Mouse (Mus musculus) kidney, postnatal 0 days (tissue): ENCODE data around the gene Lrrk2. TPM values are rescaled to one million over a fixed set of nuclear protein-coding genes. Genes with fewer than 3 reads are reported as not detected.

Experiments used
- ATAC-seq: fragments of 200-750 bp; cut with Nextera tagmentation; replicated peaks from 2 replicates; pipeline ENCODE4 v1.8.0; 2017; ENCODE audit warnings: low read depth, moderate number of reproducible peaks, moderate TSS enrichment, moderate library complexity; ENCODE audit not compliant: low FRiP score
- DNase-seq: peaks from one replicate; pipeline ENCODE4 v3.0.0-alpha.2; 2016; ENCODE audit warnings: low spot score
- H3K27ac ChIP-seq: fragments of 300-500 bp; sonication (generic); 2 replicates; pipeline ENCODE4 v1.5.1; 2014; ENCODE audit warnings: mild to moderate bottlenecking
- H3K27me3 ChIP-seq: fragments of 300-500 bp; sonication (generic); 2 replicates; pipeline ENCODE4 v1.6.1; 2014; ENCODE audit warnings: low read length, mixed read lengths; ENCODE audit not compliant: insufficient read depth
- H3K36me3 ChIP-seq: fragments of 300-500 bp; sonication (generic); 2 replicates; pipeline ENCODE4 v1.6.1; 2014; ENCODE audit warnings: low read length, mixed read lengths; ENCODE audit not compliant: insufficient read depth
- H3K4me1 ChIP-seq: fragments of 300-500 bp; sonication (generic); replicated peaks from 2 replicates; pipeline ENCODE4 v1.6.1; 2014; ENCODE audit warnings: antibody characterized with exemption, low read length, mixed read lengths; ENCODE audit not compliant: insufficient read depth
- H3K4me2 ChIP-seq: fragments of 300-500 bp; sonication (generic); 2 replicates; pipeline ENCODE4 v1.6.1; 2014; ENCODE audit warnings: mild to moderate bottlenecking, low read length, moderate library complexity, mixed read lengths
- H3K4me3 ChIP-seq: fragments of 300-500 bp; sonication (generic); replicated peaks from 2 replicates; pipeline ENCODE4 v1.5.1; 2014; ENCODE audit warnings: low read depth, low read length
- H3K9ac ChIP-seq: fragments of 300-500 bp; sonication (generic); 2 replicates; pipeline ENCODE4 v1.6.1; 2014; ENCODE audit warnings: low read depth, low read length
- H3K9me3 ChIP-seq: fragments of 300-500 bp; sonication (generic); replicated peaks from 2 replicates; pipeline ENCODE4 v1.6.1; 2016; ENCODE audit warnings: low read length, inconsistent platforms, mixed read lengths
- CTCF ChIP-seq: IDR thresholded peaks from 2 replicates; pipeline ENCODE4 v1.5.1; 2016; ENCODE audit warnings: antibody characterized with exemption, low read depth, mild to moderate bottlenecking, moderate library complexity
- WGBS: fragments of 180-500 bp; shearing (Covaris S2); extraction: QIAGEN DNeasy Blood & Tissue Kit; methylation state at CpG from one replicate; pipeline ENCODE4 v1.1.7; 2014; 5-methylcytosine and 5-hydroxymethylcytosine counted together
- polyA plus RNA-seq: library from polyadenylated mRNA; unstranded; fragments of >200 nt; fragmentation: Nextera tagmentation; extraction: Ambion mirVana; gene quantifications from 2 replicates; pipeline ENCODE4 v1.2.1, GENCODE M21; 2015

Gene Lrrk2
- polyA plus RNA-seq, 1 experiment from 2014 or later, result 11.3 TPM

DNA sequence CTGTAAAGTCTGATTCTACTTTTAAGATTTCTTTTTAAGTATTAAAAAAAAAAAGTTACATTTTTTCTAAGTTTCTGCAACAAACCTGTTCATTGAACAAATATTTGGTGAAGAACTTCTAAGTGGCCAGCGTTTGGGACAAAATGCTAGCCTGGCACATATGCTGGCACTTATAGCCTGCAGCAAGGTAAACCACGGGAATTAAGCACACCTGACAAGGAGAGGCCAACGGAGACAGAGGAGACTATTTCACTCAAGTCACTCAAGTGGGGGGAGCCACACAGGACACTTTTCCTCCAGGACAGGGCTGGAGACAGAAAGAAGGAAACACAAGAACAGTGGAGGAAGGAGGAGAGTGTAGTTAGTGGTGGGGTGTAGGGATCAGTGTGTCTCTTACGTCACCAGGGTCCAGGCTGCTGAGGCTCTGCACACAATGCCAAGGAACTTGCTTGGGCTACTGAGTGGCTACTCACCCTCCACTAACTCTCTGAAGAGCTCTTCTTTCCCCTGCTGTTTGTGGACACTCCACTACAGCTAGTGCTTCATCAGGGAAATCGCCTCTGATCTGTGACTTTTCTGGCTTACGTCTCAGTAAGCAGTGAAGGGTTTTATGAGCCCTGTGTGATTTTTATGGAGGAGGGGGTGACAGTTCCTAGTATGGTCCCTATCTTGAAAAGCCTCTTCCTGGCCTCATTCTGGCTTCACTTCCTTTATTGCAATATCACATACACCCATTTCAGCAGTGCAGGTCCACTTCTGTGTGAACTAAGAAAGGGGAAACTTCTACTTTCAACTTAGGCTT lies 12.5 kb upstream of the Lrrk2 start:
- DNase-seq, result no peak
- Histone ChIP-seq H3K27ac (no peak overlapping the region), H3K27me3 (no peaks in the 10 kb centered on the region), H3K4me2 (no peak overlapping the region), H3K9me3 (no peaks in the 10 kb centered on the region), H3K4me3 (no peak overlapping the region), H3K4me1 (no peaks in the 10 kb centered on the region), H3K36me3 (no peaks in the 10 kb centered on the region), H3K9ac (no peak overlapping the region)
- 66% methylated on average over 6 of the region's 6 CpGs for WGBS
- TF ChIP-seq CTCF, result no peak
- ATAC-seq, result no peak

GRCm38 (mm10) chr15:91661079-91661369 lies 12.0 kb upstream of the Lrrk2 start:
- no peak for ATAC-seq
- Histone ChIP-seq H3K9ac (no peak overlapping the region), H3K27ac (no peak overlapping the region), H3K9me3 (no peaks in the 10 kb centered on the region), H3K4me1 (no peaks in the 10 kb centered on the region), H3K36me3 (no peaks in the 10 kb centered on the region), H3K27me3 (no peaks in the 10 kb centered on the region), H3K4me3 (no peak overlapping the region), H3K4me2 (no peak overlapping the region)
- no peak for DNase-seq
- WGBS, result 78% methylated on average over 6 of the region's 6 CpGs
- TF ChIP-seq CTCF, result no peak

GRCm38 (mm10) chr15:91664586-91665132 lies 8.3 kb upstream of the Lrrk2 start:
- Histone ChIP-seq H3K27ac (no peak overlapping the region), H3K9ac (no peak overlapping the region), H3K36me3 (no peaks in the 10 kb centered on the region), H3K4me3 (no peak overlapping the region), H3K4me1 (no peaks in the 10 kb centered on the region), H3K27me3 (no peaks in the 10 kb centered on the region), H3K4me2 (no peak overlapping the region), H3K9me3 (no peaks in the 10 kb centered on the region)
- no peak for TF ChIP-seq CTCF
- ATAC-seq, result no peak
- DNase-seq, result no peak
- 80% methylated on average over 10 of the region's 10 CpGs for WGBS

- Histone ChIP-seq H3K9me3 (no peaks in the 10 kb centered on the region), H3K36me3 (no peaks in the 10 kb centered on the region), H3K27ac (no peak overlapping the region), H3K9ac (no peak overlapping the region), H3K4me3 (no peak overlapping the region), H3K4me1 (no peaks in the 10 kb centered on the region), H3K4me2 (no peak overlapping the region), H3K27me3 (no peaks in the 10 kb centered on the region)
- ATAC-seq, result no peak
- no peak for TF ChIP-seq CTCF
- no peak for DNase-seq
- WGBS, result 84% methylated on average over 6 of the region's 6 CpGs
Observed at GRCm38 (mm10) chr15:91665530-91665929, 7.4 kb upstream of the Lrrk2 start.

DNA sequence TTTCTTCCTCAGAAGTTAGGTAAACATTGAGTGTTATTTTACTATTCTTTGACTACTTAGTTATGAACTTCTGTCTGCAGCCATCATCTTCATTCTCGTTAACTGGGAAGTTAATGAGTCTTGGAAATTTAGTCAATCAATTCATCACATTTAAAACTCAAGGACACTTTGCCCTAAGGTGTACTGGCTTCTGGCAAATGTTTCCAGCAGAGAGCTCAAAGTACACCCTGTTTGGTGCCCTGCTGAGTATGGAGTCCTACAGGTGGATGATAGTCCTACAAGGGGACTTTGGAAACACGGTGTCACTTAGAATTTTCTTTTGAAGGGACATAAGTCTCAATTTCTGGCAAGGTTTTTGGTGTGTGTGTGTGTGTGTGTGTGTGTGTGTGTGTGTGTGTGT lies 1.8 kb upstream of the Lrrk2 start:
- H3K36me3 ChIP-seq, result no peaks in the 10 kb centered on the region
- ATAC-seq, result peak; percentile 57
- no peak overlapping the region for H3K4me3 ChIP-seq
- H3K27me3 ChIP-seq, result no peaks in the 10 kb centered on the region
- no peaks in the 10 kb centered on the region for H3K9me3 ChIP-seq
- no peak overlapping the region for H3K9ac ChIP-seq
- no peak for TF ChIP-seq CTCF
- no peak overlapping the region for H3K4me2 ChIP-seq
- 64% methylated on average over 2 of the region's 2 CpGs for WGBS
- 0 out of 2 replicates have a peak, but pooled peaks cover 9% of the 10 kb centered on the region for H3K4me1 ChIP-seq
- H3K27ac ChIP-seq, result 0 out of 2 replicates have a peak overlapping the region, but pooled peaks have one; percentile 87
- peak; percentile 31 for DNase-seq

DNA sequence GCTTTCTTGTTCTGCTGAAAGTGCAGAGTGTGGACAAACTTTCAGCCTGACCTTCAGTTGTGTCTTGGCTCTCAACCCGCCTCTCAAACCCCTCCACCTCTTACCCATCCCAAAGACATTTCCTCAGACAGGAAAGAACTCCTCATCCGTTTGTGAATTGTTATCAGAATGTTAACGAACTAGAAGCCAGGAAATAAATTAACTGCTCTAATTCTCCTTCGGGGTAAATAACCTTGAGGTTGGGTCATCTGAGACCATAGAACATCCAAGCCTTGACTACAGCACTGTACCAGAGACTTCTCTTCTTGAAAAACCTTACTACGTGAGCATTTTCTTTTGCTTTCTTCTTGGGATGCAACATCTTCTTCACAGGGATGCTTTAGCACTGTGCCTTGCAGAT lies 988 bp upstream of the Lrrk2 start:
- Histone ChIP-seq H3K27me3 (no peaks in the 10 kb centered on the region), H3K4me1 (0 out of 2 replicates have a peak, but pooled peaks cover 9% of the 10 kb centered on the region), H3K4me2 (no peak overlapping the region), H3K9me3 (no peaks in the 10 kb centered on the region), H3K36me3 (no peaks in the 10 kb centered on the region), H3K9ac (no peak overlapping the region), H3K4me3 (no peak overlapping the region), H3K27ac (peak overlapping the region; percentile 87; the same call in 1 of the 2 replicates)
- DNase-seq (no peak), ATAC-seq (no peak)
- no peak for TF ChIP-seq CTCF
- 52% methylated on average over 5 of the region's 5 CpGs for WGBS

DNA sequence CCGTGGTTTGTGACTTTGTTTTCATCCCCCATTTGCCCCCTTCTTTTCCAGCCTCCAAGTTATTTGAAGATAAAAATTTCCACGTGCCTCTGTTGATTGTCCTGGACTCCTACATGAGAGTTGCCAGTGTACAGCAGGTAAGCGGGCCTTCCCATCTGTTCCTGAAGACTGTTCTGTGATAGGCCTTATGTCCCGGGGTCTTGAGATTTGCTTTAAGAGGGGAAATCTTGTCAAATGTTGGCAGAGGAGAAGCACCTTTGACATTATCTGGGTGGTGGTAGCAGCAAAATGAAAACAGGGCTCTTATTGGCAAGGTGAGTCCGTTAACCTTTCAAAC lies 562 bp downstream of the Lrrk2 start:
- peak overlapping the region; percentile 70 for H3K9ac ChIP-seq
- H3K4me3 ChIP-seq, result peak overlapping the region; percentile 65
- 15% methylated on average over 5 of the region's 5 CpGs for whole genome bisulfite sequencing
- no peaks in the 10 kb centered on the region for H3K9me3 ChIP-seq
- H3K4me1 ChIP-seq, result 0 out of 2 replicates have a peak, but pooled peaks cover 9% of the 10 kb centered on the region
- no peak for TF ChIP-seq CTCF
- no peaks in the 10 kb centered on the region for H3K36me3 ChIP-seq
- ATAC-seq (no peak), DNase-seq (no peak)
- peak overlapping the region; percentile 87 for H3K27ac ChIP-seq
- peak overlapping the region; percentile 77 for H3K4me2 ChIP-seq
- H3K27me3 ChIP-seq, result no peaks in the 10 kb centered on the region
